Mouse (Mus musculus): ENCODE data around the gene Kcnab2.

GRCm38 (mm10) chr4:152477106-152477465, 585 bp downstream of the Kcnab2 start:
- no peak for TF ChIP-seq CTCF (IDR thresholded peaks at IDR 0.05)
- no peak for TF ChIP-seq EP300 (IDR thresholded peaks at IDR 0.05)

All from lung, postnatal 0 days (tissue).